Comparison of ENCODE assay signal across 13 mouse cellular contexts in the genomic region with DNA sequence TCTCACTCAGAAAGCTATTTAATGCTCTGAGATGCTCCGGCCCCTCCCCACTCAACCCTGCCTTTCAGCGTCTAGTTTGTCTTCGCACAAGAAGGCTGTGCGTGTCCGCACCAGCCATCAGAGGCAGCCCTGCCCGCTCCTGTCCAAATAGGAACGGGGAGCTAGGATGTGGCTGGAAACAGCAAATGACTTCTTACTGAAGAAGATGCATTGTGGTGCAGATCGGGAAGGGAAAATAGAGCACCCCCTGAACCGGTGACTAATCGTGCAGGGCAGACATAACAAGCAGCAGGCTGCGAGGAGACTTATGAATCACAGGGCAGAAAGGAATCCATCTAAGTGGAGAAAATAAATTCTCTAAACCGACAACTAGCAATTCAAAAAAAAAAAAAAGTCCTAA.
A peak's percentile ranks its signal among the peaks of the same experiment; 100 is the strongest.
DNase-seq lines count a peak whose midpoint lies in the region; ATAC-seq and TF ChIP-seq lines count a peak whose summit lies in the region.
"Had no signal": no experiment of that assay in that cellular context is flagged by ENCODE, and none has a peak within 500 bp of the region (broad histone marks: within the 10 kb centered on the region; RNA-seq: fewer than 3 reads in every experiment).

No protein-coding gene starts in this region.

- H3K9me3 ChIP-seq in lung, embryonic 14.5 days (ENCODE audit: low read depth, low read length) = no peaks in the 10 kb centered on the region
- no peaks in the 10 kb centered on the region for H3K9me3 ChIP-seq in intestine, embryonic 15.5 days
- H3K9me3 ChIP-seq in kidney, embryonic 14.5 days (ENCODE audit: control insufficient read depth, low read length) = no peaks in the 10 kb centered on the region
- H3K9me3 ChIP-seq in forebrain, embryonic 15.5 days = no peaks in the 10 kb centered on the region
- H3K9me3 ChIP-seq: G1E; liver, embryonic 15.5 days; midbrain, embryonic 12.5 days had no signal

- peaks cover 3% of the 10 kb centered on the region; the same call in 1 of the 2 replicates for H3K4me1 ChIP-seq in lung, embryonic 14.5 days (ENCODE audit: insufficient read depth)
- no peaks in the 10 kb centered on the region for H3K4me1 ChIP-seq in intestine, embryonic 15.5 days (replicated peaks)
- H3K4me1 ChIP-seq in kidney, embryonic 14.5 days (ENCODE audit: control insufficient read depth, insufficient read depth, low read length) = no peaks in the 10 kb centered on the region
- 0 out of 2 replicates have a peak, but pooled peaks cover 4% of the 10 kb centered on the region for H3K4me1 ChIP-seq in forebrain, embryonic 15.5 days
- H3K4me1 ChIP-seq: midbrain, embryonic 12.5 days had no signal

- H3K4me3 ChIP-seq in lung, embryonic 14.5 days (ENCODE audit: low read depth, low read length) = no peak overlapping the region
- H3K4me3 ChIP-seq in intestine, embryonic 15.5 days (replicated peaks) = no peak overlapping the region
- H3K4me3 ChIP-seq in kidney, embryonic 14.5 days (ENCODE audit: low read length) = no peak overlapping the region
- no peak overlapping the region for H3K4me3 ChIP-seq in forebrain, embryonic 15.5 days
- H3K4me3 ChIP-seq: liver, embryonic 15.5 days; midbrain, embryonic 12.5 days had no signal

- ATAC-seq in lung, embryonic 14.5 days (ENCODE audit: insufficient read depth) = no peak
- no peak for ATAC-seq in intestine, embryonic 15.5 days
- no peak for ATAC-seq in kidney, embryonic 14.5 days (ENCODE audit: low FRiP score, low TSS enrichment)
- ATAC-seq in forebrain, embryonic 15.5 days (replicated peaks) = no peak
- no peak for ATAC-seq in monocyte, adult 5-6 weeks (replicated peaks; ENCODE audit: insufficient number of reproducible peaks, low FRiP score, low TSS enrichment, poor library complexity, severe bottlenecking)
- ATAC-seq: forebrain, embryonic 16.5 days had no signal

- DNase-seq in lung, embryonic 14.5 days = peak; percentile 44
- no peak for DNase-seq in lung, postnatal 14 days
- DNase-seq in 3T3-L1 (ENCODE audit: low read depth, low spot score) (peak; percentile 90), NIH3T3 (ENCODE audit: low read depth) (peak; percentile 81)
- DNase-seq: thymus, postnatal 36 days had no signal

- no peak overlapping the region for H3K27ac ChIP-seq in lung, embryonic 14.5 days (ENCODE audit: low read depth)
- no peak overlapping the region for H3K27ac ChIP-seq in intestine, embryonic 15.5 days
- no peak overlapping the region for H3K27ac ChIP-seq in kidney, embryonic 14.5 days (ENCODE audit: low read depth, low read length)
- no peak overlapping the region for H3K27ac ChIP-seq in forebrain, embryonic 15.5 days (replicated peaks)
- H3K27ac ChIP-seq: liver, embryonic 15.5 days; midbrain, embryonic 12.5 days had no signal

- H3K36me3 ChIP-seq in lung, embryonic 14.5 days (ENCODE audit: insufficient read depth) = no peaks in the 10 kb centered on the region
- no peaks in the 10 kb centered on the region for H3K36me3 ChIP-seq in intestine, embryonic 15.5 days
- no peaks in the 10 kb centered on the region for H3K36me3 ChIP-seq in kidney, embryonic 14.5 days (ENCODE audit: control insufficient read depth, insufficient read depth, low read length)
- no peaks in the 10 kb centered on the region for H3K36me3 ChIP-seq in forebrain, embryonic 15.5 days
- H3K36me3 ChIP-seq: G1E; liver, embryonic 15.5 days; midbrain, embryonic 12.5 days had no signal

- no peak overlapping the region for H3K9ac ChIP-seq in lung, embryonic 14.5 days
- no peak overlapping the region for H3K9ac ChIP-seq in intestine, embryonic 15.5 days
- H3K9ac ChIP-seq in kidney, embryonic 14.5 days (ENCODE audit: low read depth, low read length) = no peak overlapping the region
- H3K9ac ChIP-seq in forebrain, embryonic 15.5 days (replicated peaks) = no peak overlapping the region
- H3K9ac ChIP-seq: liver, embryonic 15.5 days; midbrain, embryonic 12.5 days had no signal

- WGBS in lung, embryonic 14.5 days = 33% methylated on average over 12 of the region's 12 CpGs
- 46% methylated on average over 12 of the region's 12 CpGs for WGBS in intestine, embryonic 15.5 days
- 69% methylated on average over 12 of the region's 12 CpGs for WGBS in kidney, embryonic 14.5 days
- 80% methylated on average over 12 of the region's 12 CpGs for WGBS in forebrain, embryonic 15.5 days

- H3K27me3 ChIP-seq in lung, embryonic 14.5 days (ENCODE audit: insufficient read depth, low read length) = no peaks in the 10 kb centered on the region
- no peaks in the 10 kb centered on the region for H3K27me3 ChIP-seq in intestine, embryonic 15.5 days (replicated peaks)
- H3K27me3 ChIP-seq in kidney, embryonic 14.5 days (ENCODE audit: control insufficient read depth, insufficient read depth, low read length) = no peaks in the 10 kb centered on the region
- no peaks in the 10 kb centered on the region for H3K27me3 ChIP-seq in forebrain, embryonic 15.5 days
- H3K27me3 ChIP-seq: midbrain, embryonic 12.5 days had no signal

- peak overlapping the region; percentile 29; the same call in 1 of the 2 replicates for H3K4me2 ChIP-seq in lung, embryonic 14.5 days
- peak overlapping the region; percentile 5; the same call in 1 of the 2 replicates for H3K4me2 ChIP-seq in intestine, embryonic 15.5 days (replicated peaks)
- H3K4me2 ChIP-seq in kidney, embryonic 14.5 days (replicated peaks; ENCODE audit: low read depth, low read length) = no peak overlapping the region
- no peak overlapping the region for H3K4me2 ChIP-seq in forebrain, embryonic 15.5 days (replicated peaks)
- H3K4me2 ChIP-seq: liver, embryonic 15.5 days; midbrain, embryonic 12.5 days had no signal

- TF ChIP-seq CTCF in lung, embryonic 14.5 days (IDR thresholded peaks at IDR 0.05; ENCODE audit: low read depth) = no peak

Comparison
In these comparisons a context has a peak if more than half of its experiments do, and no peak if none do; other contexts are left out.
1. H3K4me2 ChIP-seq: peak in lung, embryonic 14.5 days (single experiment) and intestine, embryonic 15.5 days (single experiment); none in kidney, embryonic 14.5 days (single experiment) and forebrain, embryonic 15.5 days (single experiment).